Mouse (Mus musculus): ENCODE measurements around the gene Mapk8. TPM values are rescaled to one million over a fixed set of nuclear protein-coding genes. Genes with fewer than 3 reads are reported as not detected.

The Mapk8 gene
- polyA plus RNA-seq, 2 experiments: 16.7 to 36.4 TPM

- Histone ChIP-seq H3K36me3 (ENCODE audit: control insufficient read depth, insufficient read depth, low read length) (no peaks in the 10 kb centered on the region), H3K27me3 (ENCODE audit: control insufficient read depth, insufficient read depth, low read length) (no peaks in the 10 kb centered on the region), H3K4me2 (replicated peaks; ENCODE audit: low read depth, low read length, severe bottlenecking) (no peak overlapping the region), H3K9me3 (ENCODE audit: control insufficient read depth, low read length) (no peaks in the 10 kb centered on the region), H3K27ac (replicated peaks; ENCODE audit: low read depth, low read length) (no peak overlapping the region), H3K9ac (ENCODE audit: low read depth, low read length, severe bottlenecking) (no peak overlapping the region), H3K4me3 (replicated peaks; ENCODE audit: low read length) (no peak overlapping the region), H3K4me1 (ENCODE audit: control insufficient read depth, insufficient read depth, low read length) (no peaks in the 10 kb centered on the region)
- WGBS: 60% methylated on average over 12 of the region's 12 CpGs
- no peak for TF ChIP-seq POLR2A (IDR thresholded peaks at IDR 0.05; ENCODE audit: borderline replicate concordance, extremely low read depth, insufficient read depth, insufficient read length)
- DNase-seq (ENCODE audit: low spot score): no peak
- no peak for ATAC-seq (ENCODE audit: low FRiP score, low read depth)
These were observed 89.2 kb downstream of the Mapk8 start for GRCm38 (mm10) chr14:33357600-33358368.

- Histone ChIP-seq H3K36me3 (ENCODE audit: control insufficient read depth, insufficient read depth, low read length) (no peaks in the 10 kb centered on the region), H3K27ac (replicated peaks; ENCODE audit: low read depth, low read length) (no peak overlapping the region), H3K9ac (ENCODE audit: low read depth, low read length, severe bottlenecking) (no peak overlapping the region), H3K4me1 (ENCODE audit: control insufficient read depth, insufficient read depth, low read length) (no peaks in the 10 kb centered on the region), H3K4me2 (replicated peaks; ENCODE audit: low read depth, low read length, severe bottlenecking) (no peak overlapping the region), H3K27me3 (ENCODE audit: control insufficient read depth, insufficient read depth, low read length) (peaks cover 20% of the 10 kb centered on the region), H3K9me3 (ENCODE audit: control insufficient read depth, low read length) (no peaks in the 10 kb centered on the region), H3K4me3 (replicated peaks; ENCODE audit: low read length) (no peak overlapping the region)
- no peak for DNase-seq (ENCODE audit: low spot score)
- TF ChIP-seq POLR2A (IDR thresholded peaks at IDR 0.05; ENCODE audit: borderline replicate concordance, extremely low read depth, insufficient read depth, insufficient read length): no peak
- no peak for ATAC-seq (ENCODE audit: low FRiP score, low read depth)
- 90% methylated on average over 5 of the region's 5 CpGs for WGBS
These were observed 91.7 kb downstream of the Mapk8 start for GRCm38 (mm10) chr14:33355276-33355675.

- no peaks in the 10 kb centered on the region for H3K4me1 ChIP-seq (ENCODE audit: control insufficient read depth, insufficient read depth, low read length)
- no peak overlapping the region for H3K4me2 ChIP-seq (replicated peaks; ENCODE audit: low read depth, low read length, severe bottlenecking)
- H3K9me3 ChIP-seq (ENCODE audit: control insufficient read depth, low read length): no peaks in the 10 kb centered on the region
- ATAC-seq (ENCODE audit: low FRiP score, low read depth) (no peak), DNase-seq (ENCODE audit: low spot score) (no peak)
- H3K36me3 ChIP-seq (ENCODE audit: control insufficient read depth, insufficient read depth, low read length): no peaks in the 10 kb centered on the region
- H3K9ac ChIP-seq (ENCODE audit: low read depth, low read length, severe bottlenecking): no peak overlapping the region
- H3K27ac ChIP-seq (replicated peaks; ENCODE audit: low read depth, low read length): no peak overlapping the region
- no peak overlapping the region for H3K4me3 ChIP-seq (replicated peaks; ENCODE audit: low read length)
- no peak for TF ChIP-seq POLR2A (IDR thresholded peaks at IDR 0.05; ENCODE audit: borderline replicate concordance, extremely low read depth, insufficient read depth, insufficient read length)
- peaks cover 26% of the 10 kb centered on the region for H3K27me3 ChIP-seq (ENCODE audit: control insufficient read depth, insufficient read depth, low read length)
- WGBS: 85% methylated on average over 6 of the region's 6 CpGs
These were observed 94.1 kb downstream of the Mapk8 start for GRCm38 (mm10) chr14:33352890-33353289.

GRCm38 (mm10) chr14:33351984-33352722 is 94.8 kb downstream of the Mapk8 start:
- H3K27me3 ChIP-seq (ENCODE audit: control insufficient read depth, insufficient read depth, low read length): peaks cover 26% of the 10 kb centered on the region
- WGBS: 72% methylated on average over 6 of the region's 6 CpGs

GRCm38 (mm10) chr14:33351019-33351418 is 95.9 kb downstream of the Mapk8 start:
- Histone ChIP-seq H3K4me1 (ENCODE audit: control insufficient read depth, insufficient read depth, low read length) (no peaks in the 10 kb centered on the region), H3K9ac (ENCODE audit: low read depth, low read length, severe bottlenecking) (peak overlapping the region; percentile 56), H3K9me3 (ENCODE audit: control insufficient read depth, low read length) (no peaks in the 10 kb centered on the region), H3K4me3 (replicated peaks; ENCODE audit: low read length) (peak overlapping the region; percentile 43), H3K27ac (replicated peaks; ENCODE audit: low read depth, low read length) (no peak overlapping the region), H3K27me3 (ENCODE audit: control insufficient read depth, insufficient read depth, low read length) (peaks cover 26% of the 10 kb centered on the region), H3K4me2 (replicated peaks; ENCODE audit: low read depth, low read length, severe bottlenecking) (peak overlapping the region; percentile 89), H3K36me3 (ENCODE audit: control insufficient read depth, insufficient read depth, low read length) (no peaks in the 10 kb centered on the region)
- no peak for DNase-seq (ENCODE audit: low spot score)
- TF ChIP-seq POLR2A (IDR thresholded peaks at IDR 0.05; ENCODE audit: borderline replicate concordance, extremely low read depth, insufficient read depth, insufficient read length): no peak
- no peak for ATAC-seq (ENCODE audit: low FRiP score, low read depth)
- WGBS: 8% methylated on average over 37 of the region's 42 CpGs

More at GRCm38 (mm10) chr14:33351984-33352722, 94.8 kb downstream of the Mapk8 start:
- H3K27ac ChIP-seq (replicated peaks; ENCODE audit: low read depth, low read length): no peak overlapping the region
- TF ChIP-seq POLR2A (IDR thresholded peaks at IDR 0.05; ENCODE audit: borderline replicate concordance, extremely low read depth, insufficient read depth, insufficient read length): no peak
- H3K4me1 ChIP-seq (ENCODE audit: control insufficient read depth, insufficient read depth, low read length): no peaks in the 10 kb centered on the region
- no peaks in the 10 kb centered on the region for H3K36me3 ChIP-seq (ENCODE audit: control insufficient read depth, insufficient read depth, low read length)
- no peak overlapping the region for H3K9ac ChIP-seq (ENCODE audit: low read depth, low read length, severe bottlenecking)
- no peak for DNase-seq (ENCODE audit: low spot score)
- H3K9me3 ChIP-seq (ENCODE audit: control insufficient read depth, low read length): no peaks in the 10 kb centered on the region
- H3K4me2 ChIP-seq (replicated peaks; ENCODE audit: low read depth, low read length, severe bottlenecking): no peak overlapping the region; the same call in 1 of the 2 replicates
- no peak for ATAC-seq (ENCODE audit: low FRiP score, low read depth)
- H3K4me3 ChIP-seq (replicated peaks; ENCODE audit: low read length): no peak overlapping the region

Measured in limb, embryonic 14.5 days (tissue).